Mouse (Mus musculus) spleen, adult 2 months (tissue): ENCODE measurements around the gene Hoxd3.

ENCODE experiments used
- CTCF ChIP-seq: fragments of 200-500 bp; IDR thresholded peaks from 2 replicates; pipeline ENCODE4 v1.5.1; 2011; ENCODE audit warnings: mild to moderate bottlenecking, inconsistent platforms; ENCODE audit not compliant: insufficient read depth, insufficient read length, insufficient replicate concordance; ENCODE audit errors: extremely low read depth
- POLR2A ChIP-seq: fragments of 200-500 bp; IDR thresholded peaks from 2 replicates; pipeline ENCODE4 v1.6.1; 2011; ENCODE audit warnings: low read depth, low read length, inconsistent platforms

DNA sequence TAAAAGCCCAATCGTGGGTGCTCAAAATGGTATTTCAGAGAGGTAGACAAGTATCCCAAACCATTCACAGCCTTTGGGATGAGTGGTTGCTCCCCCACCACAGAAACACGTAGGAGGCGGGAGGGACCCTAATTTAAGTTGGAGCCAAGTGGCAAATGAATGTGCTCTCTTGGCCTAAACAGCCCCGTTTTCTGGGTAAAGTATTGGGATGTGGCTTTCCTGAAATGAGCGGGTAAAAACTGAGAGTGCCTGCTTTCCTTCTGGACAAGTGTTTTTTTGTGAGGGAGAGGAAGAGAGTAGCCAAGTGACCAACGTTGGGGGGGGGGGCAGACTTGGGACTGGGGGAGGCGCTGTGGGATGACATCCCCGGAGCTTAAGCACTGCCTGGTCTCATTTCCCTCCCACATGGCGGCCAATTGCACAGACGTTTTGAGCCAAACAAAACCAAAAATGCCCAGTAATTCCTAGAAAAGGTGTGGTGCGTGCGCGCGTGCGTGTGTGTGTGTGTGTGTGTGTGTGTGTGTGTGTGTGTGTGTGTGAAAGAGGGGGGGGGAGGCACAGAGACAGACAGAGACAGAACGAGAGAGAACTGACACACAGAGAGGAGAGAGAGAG, 691 bp upstream of the Hoxd3 start:
- TF ChIP-seq POLR2A = no peak
- TF ChIP-seq CTCF = no peak
